Mouse (Mus musculus) hindbrain, postnatal 0 days (tissue): ENCODE measurements around the gene Hist1h2bj. TPM values are rescaled to one million over a fixed set of nuclear protein-coding genes. Genes with fewer than 3 reads are reported as not detected.

Source experiments
- ATAC-seq: fragments of 200-750 bp; cut with Nextera tagmentation; 2 replicates; pipeline ENCODE4 v1.8.0; 2017; ENCODE audit warnings: mild to moderate bottlenecking, moderate TSS enrichment, moderate library complexity
- DNase-seq: peaks from one replicate; pipeline ENCODE4 v3.0.0-alpha.2; 2015; ENCODE audit warnings: low spot score
- H3K27ac ChIP-seq: fragments of 300-500 bp; sonication (generic); 2 replicates; pipeline ENCODE4 v1.5.1; 2014; ENCODE audit warnings: mild to moderate bottlenecking
- H3K27me3 ChIP-seq: fragments of 300-500 bp; sonication (generic); 2 replicates; pipeline ENCODE4 v1.6.1; 2014; ENCODE audit warnings: low read length, mixed read lengths; ENCODE audit not compliant: insufficient read depth
- H3K36me3 ChIP-seq: fragments of 300-500 bp; sonication (generic); 2 replicates; pipeline ENCODE4 v1.6.1; 2014; ENCODE audit warnings: low read length, mixed read lengths; ENCODE audit not compliant: insufficient read depth
- H3K4me1 ChIP-seq: fragments of 300-500 bp; sonication (generic); 2 replicates; pipeline ENCODE4 v1.6.1; 2014; ENCODE audit warnings: antibody characterized with exemption, low read length, mixed read lengths; ENCODE audit not compliant: insufficient read depth
- H3K4me2 ChIP-seq: fragments of 300-500 bp; sonication (generic); 2 replicates; pipeline ENCODE4 v1.6.1; 2014; ENCODE audit warnings: low read depth, mild to moderate bottlenecking, low read length, moderate library complexity, mixed read lengths
- H3K4me3 ChIP-seq: fragments of 300-500 bp; sonication (generic); 2 replicates; pipeline ENCODE4 v1.5.1; 2014; ENCODE audit warnings: low read length
- H3K9ac ChIP-seq: fragments of 300-500 bp; sonication (generic); replicated peaks from 2 replicates; pipeline ENCODE4 v1.6.1; 2014; ENCODE audit warnings: mild to moderate bottlenecking, low read length, moderate library complexity, mixed read lengths
- H3K9me3 ChIP-seq: fragments of 300-500 bp; sonication (generic); 2 replicates; pipeline ENCODE4 v1.6.1; 2016; ENCODE audit warnings: low read length, mixed read lengths
- CTCF ChIP-seq: IDR thresholded peaks from 2 replicates; pipeline ENCODE4 v1.5.1; 2016; ENCODE audit warnings: antibody characterized with exemption, control low read depth, low read depth
- WGBS: fragments of 180-500 bp; shearing (Covaris S2); extraction: QIAGEN DNeasy Blood & Tissue Kit; methylation state at CpG from one replicate; pipeline ENCODE4 v1.1.7; 2014; 5-methylcytosine and 5-hydroxymethylcytosine counted together
- polyA plus RNA-seq: library from polyadenylated mRNA; unstranded; fragments of >200 nt; fragmentation: Nextera tagmentation; extraction: Ambion mirVana; gene quantifications from 2 replicates; pipeline ENCODE4 v1.2.1, GENCODE M21; 2015
- total RNA-seq: library from RNA; depleted of rRNA; stranded (reverse); fragments of >200 nt; gene quantifications from 2 replicates; pipeline ENCODE4 v1.2.3, GENCODE M21; 2014

Hist1h2bj gene
- total and polyA plus RNA-seq, 2 experiments from 2014 or later: 4.2 to 1,409 TPM

GRCm38 (mm10) chr13:22026058-22027031 is 16.7 kb upstream of the Hist1h2bj start:
- H3K27ac ChIP-seq: no peak overlapping the region
- peak; percentile 74; the same call in 1 of the 2 replicates for ATAC-seq
- 1% methylated on average over 35 of the region's 35 CpGs for WGBS
- 0 out of 2 replicates have a peak, but pooled peaks cover 3% of the 10 kb centered on the region for H3K4me1 ChIP-seq
- peak; percentile 92 for DNase-seq
- H3K4me2 ChIP-seq: peak overlapping the region; percentile 74
- no peak for TF ChIP-seq CTCF
- no peaks in the 10 kb centered on the region for H3K9me3 ChIP-seq
- no peaks in the 10 kb centered on the region for H3K27me3 ChIP-seq
- peak overlapping the region; percentile 51 for H3K4me3 ChIP-seq
- H3K9ac ChIP-seq: peak overlapping the region; percentile 56
- H3K36me3 ChIP-seq: no peaks in the 10 kb centered on the region

- Histone ChIP-seq H3K36me3 (no peaks in the 10 kb centered on the region), H3K9ac (peak overlapping the region; percentile 60), H3K4me1 (no peaks in the 10 kb centered on the region), H3K4me3 (peak overlapping the region; percentile 53), H3K4me2 (peak overlapping the region; percentile 61), H3K9me3 (no peaks in the 10 kb centered on the region), H3K27me3 (no peaks in the 10 kb centered on the region), H3K27ac (peak overlapping the region; percentile 37; the same call in 1 of the 2 replicates)
- TF ChIP-seq CTCF: peak; percentile 96
- peak; percentile 94 for DNase-seq
- WGBS: under 1% methylated on average over 40 of the region's 40 CpGs
- ATAC-seq: peak; percentile 78
These were observed 14.1 kb upstream of the Hist1h2bj start for GRCm38 (mm10) chr13:22028673-22029460.

- Histone ChIP-seq H3K9ac (no peak overlapping the region), H3K4me2 (0 out of 2 replicates have a peak overlapping the region, but pooled peaks have one; percentile 61), H3K4me1 (no peaks in the 10 kb centered on the region), H3K27me3 (no peaks in the 10 kb centered on the region), H3K4me3 (no peak overlapping the region), H3K27ac (no peak overlapping the region), H3K36me3 (no peaks in the 10 kb centered on the region), H3K9me3 (no peaks in the 10 kb centered on the region)
- TF ChIP-seq CTCF: no peak
- DNase-seq (peak; percentile 35), ATAC-seq (no peak)
- WGBS: 38% methylated on average over 8 of the region's 8 CpGs
These were observed 13.1 kb upstream of the Hist1h2bj start for GRCm38 (mm10) chr13:22029928-22030327.

- no peaks in the 10 kb centered on the region for H3K36me3 ChIP-seq
- ATAC-seq (no peak), DNase-seq (peak; percentile 72)
- no peak overlapping the region for H3K4me3 ChIP-seq
- no peaks in the 10 kb centered on the region for H3K9me3 ChIP-seq
- peak; percentile 54 for TF ChIP-seq CTCF
- H3K27me3 ChIP-seq: no peaks in the 10 kb centered on the region
- no peaks in the 10 kb centered on the region for H3K4me1 ChIP-seq
- 11% methylated on average over 4 of the region's 4 CpGs for WGBS
- no peak overlapping the region for H3K27ac ChIP-seq
- H3K4me2 ChIP-seq: no peak overlapping the region
- H3K9ac ChIP-seq: no peak overlapping the region
These were observed 12.5 kb upstream of the Hist1h2bj start for GRCm38 (mm10) chr13:22030493-22030892.

GRCm38 (mm10) chr13:22033741-22034442 is 9.1 kb upstream of the Hist1h2bj start:
- Histone ChIP-seq H3K36me3 (no peaks in the 10 kb centered on the region), H3K27me3 (no peaks in the 10 kb centered on the region), H3K9ac (no peak overlapping the region), H3K4me3 (no peak overlapping the region), H3K27ac (no peak overlapping the region), H3K9me3 (no peaks in the 10 kb centered on the region), H3K4me2 (peak overlapping the region; percentile 59; the same call in 1 of the 2 replicates), H3K4me1 (peaks cover 6% of the 10 kb centered on the region; the same call in 1 of the 2 replicates)
- 56% methylated on average over 5 of the region's 5 CpGs for WGBS
- TF ChIP-seq CTCF: no peak
- no peak for ATAC-seq
- no peak for DNase-seq
